Mouse (Mus musculus) E14TG2a.4 (cell line): ENCODE measurements at regions not wholly inside any gene's neighbourhood (a gene's known extent, or its start where the extent isn't known, plus 50 kb on each side); places are given as distances from the start of the nearest gene placed in this dataset.

Source experiments
- H3K27me3 ChIP-seq: 2 replicates; pipeline ENCODE4 v1.6.1; 2014; ENCODE audit warnings: low read length, control low read depth; ENCODE audit not compliant: insufficient read depth
- H3K36me3 ChIP-seq: 2 replicates; pipeline ENCODE4 v1.6.1; 2014; ENCODE audit warnings: low read length, control low read depth; ENCODE audit not compliant: insufficient read depth
- H3K4me1 ChIP-seq: replicated peaks from 2 replicates; pipeline ENCODE4 v1.6.1; 2014; ENCODE audit warnings: low read depth, low read length, control low read depth
- H3K4me3 ChIP-seq: replicated peaks from 2 replicates; pipeline ENCODE4 v1.5.1; 2014; ENCODE audit warnings: mild to moderate bottlenecking, low read length
- H3K9me3 ChIP-seq: 2 replicates; pipeline ENCODE4 v1.6.1; 2014; ENCODE audit warnings: low read length, control low read depth
- CTCF ChIP-seq: conservative IDR thresholded peaks from 2 replicates; pipeline ENCODE4 v1.5.1; 2014; ENCODE audit warnings: low read length
- NANOG ChIP-seq: IDR thresholded peaks from 2 replicates; pipeline ENCODE4 v1.6.1; 2014; ENCODE audit warnings: borderline replicate concordance, low read length, mixed read lengths
- POU5F1 ChIP-seq: IDR thresholded peaks from 2 replicates; pipeline ENCODE4 v1.6.1; 2014; ENCODE audit warnings: low read length, borderline replicate concordance

- Histone ChIP-seq H3K36me3 (no peaks in the 10 kb centered on the region), H3K27me3 (peaks cover 4% of the 10 kb centered on the region; the same call in 1 of the 2 replicates), H3K4me1 (peaks cover 5% of the 10 kb centered on the region; the same call in 1 of the 2 replicates), H3K9me3 (peaks cover 12% of the 10 kb centered on the region), H3K4me3 (no peak overlapping the region)
- TF ChIP-seq NANOG, result no peak
Measured at GRCm38 (mm10) chr10:9166017-9166416, 280.1 kb upstream of the Sash1 start.

- TF ChIP-seq NANOG (no peak), POU5F1 (no peak), CTCF (no peak)
- Histone ChIP-seq H3K36me3 (no peaks in the 10 kb centered on the region), H3K27me3 (peaks cover 4% of the 10 kb centered on the region; the same call in 1 of the 2 replicates), H3K4me3 (no peak overlapping the region), H3K4me1 (peaks cover 5% of the 10 kb centered on the region; the same call in 1 of the 2 replicates), H3K9me3 (peaks cover 12% of the 10 kb centered on the region)
Measured at GRCm38 (mm10) chr10:9165598-9165997, 279.7 kb upstream of the Sash1 start.

GRCm38 (mm10) chr10:9164333-9164732 lies 278.5 kb upstream of the Sash1 start:
- H3K27me3 ChIP-seq, result peaks cover 4% of the 10 kb centered on the region; the same call in 1 of the 2 replicates
- peaks cover 12% of the 10 kb centered on the region for H3K9me3 ChIP-seq
- TF ChIP-seq CTCF, result no peak
- TF ChIP-seq NANOG, result no peak
- no peak for TF ChIP-seq POU5F1
- no peak overlapping the region for H3K4me3 ChIP-seq
- H3K4me1 ChIP-seq, result peaks cover 5% of the 10 kb centered on the region; the same call in 1 of the 2 replicates
- no peaks in the 10 kb centered on the region for H3K36me3 ChIP-seq

GRCm38 (mm10) chr10:9161597-9161996 lies 275.7 kb upstream of the Sash1 start:
- Histone ChIP-seq H3K9me3 (no peaks in the 10 kb centered on the region), H3K36me3 (no peaks in the 10 kb centered on the region), H3K27me3 (peaks cover 4% of the 10 kb centered on the region; the same call in 1 of the 2 replicates), H3K4me3 (no peak overlapping the region), H3K4me1 (peaks cover 5% of the 10 kb centered on the region; the same call in 1 of the 2 replicates)
- TF ChIP-seq NANOG (no peak), POU5F1 (no peak), CTCF (no peak)

GRCm38 (mm10) chr10:9157299-9158215 lies 271.7 kb upstream of the Sash1 start:
- H3K4me3 ChIP-seq, result no peak overlapping the region
- no peaks in the 10 kb centered on the region for H3K9me3 ChIP-seq
- H3K27me3 ChIP-seq, result no peaks in the 10 kb centered on the region
- H3K4me1 ChIP-seq, result no peaks in the 10 kb centered on the region
- H3K36me3 ChIP-seq, result no peaks in the 10 kb centered on the region
- TF ChIP-seq NANOG (no peak), POU5F1 (no peak), CTCF (no peak)

GRCm38 (mm10) chr10:9136099-9136498 lies 250.2 kb upstream of the Sash1 start:
- no peaks in the 10 kb centered on the region for H3K9me3 ChIP-seq
- H3K4me3 ChIP-seq, result no peak overlapping the region
- no peaks in the 10 kb centered on the region for H3K27me3 ChIP-seq
- TF ChIP-seq CTCF, result no peak
- no peak for TF ChIP-seq NANOG
- TF ChIP-seq POU5F1, result no peak
- no peaks in the 10 kb centered on the region for H3K36me3 ChIP-seq
- H3K4me1 ChIP-seq, result no peaks in the 10 kb centered on the region

GRCm38 (mm10) chr10:9134293-9135021 lies 248.6 kb upstream of the Sash1 start:
- Histone ChIP-seq H3K9me3 (no peaks in the 10 kb centered on the region), H3K4me3 (no peak overlapping the region), H3K27me3 (no peaks in the 10 kb centered on the region), H3K4me1 (no peaks in the 10 kb centered on the region), H3K36me3 (no peaks in the 10 kb centered on the region)
- TF ChIP-seq NANOG (no peak), POU5F1 (no peak), CTCF (no peak)

GRCm38 (mm10) chr10:9130061-9130460 lies 244.2 kb upstream of the Sash1 start:
- Histone ChIP-seq H3K27me3 (no peaks in the 10 kb centered on the region), H3K4me3 (no peak overlapping the region), H3K9me3 (no peaks in the 10 kb centered on the region), H3K4me1 (no peaks in the 10 kb centered on the region), H3K36me3 (no peaks in the 10 kb centered on the region)
- no peak for TF ChIP-seq CTCF
- no peak for TF ChIP-seq POU5F1
- no peak for TF ChIP-seq NANOG
